Mouse (Mus musculus): ENCODE results near the gene Psen2.

Psen2 gene

DNA sequence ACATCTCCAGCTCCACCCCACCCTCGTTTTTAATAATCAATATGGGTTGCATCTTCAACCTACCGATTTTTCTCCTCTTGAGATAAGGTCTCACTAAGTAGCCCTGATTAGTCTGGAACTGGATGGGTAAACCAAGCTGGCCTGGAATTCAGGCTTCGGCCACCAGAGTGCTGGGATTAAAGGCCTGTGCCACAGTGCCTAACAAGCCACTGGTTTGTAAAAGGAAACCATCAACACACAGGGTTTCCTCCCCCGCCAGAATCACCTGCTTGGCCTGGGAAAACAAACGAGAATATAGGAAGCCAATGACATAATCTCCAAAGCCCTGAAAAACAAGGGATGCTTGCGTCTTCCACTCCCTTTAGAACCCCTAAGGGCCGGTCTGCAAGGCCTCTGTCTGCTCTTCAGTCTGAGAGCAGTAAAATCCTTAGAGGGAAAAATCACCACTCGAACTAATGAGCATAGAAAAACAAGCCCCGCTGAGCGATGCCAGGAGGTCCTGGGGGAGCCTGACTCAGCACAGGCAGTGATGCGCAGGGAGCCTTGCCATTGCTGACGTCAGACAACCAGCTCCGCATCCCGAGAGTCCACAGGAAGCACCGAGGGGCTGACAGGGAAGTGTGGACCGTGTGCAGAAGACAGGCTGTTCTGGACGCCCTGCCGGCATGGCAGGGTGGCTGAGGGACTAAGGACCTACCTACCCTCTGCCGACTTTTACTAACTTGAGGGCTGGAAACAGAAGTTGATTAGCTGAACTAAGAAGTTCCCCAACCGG is 13.4 kb downstream of the Psen2 start:
- DNase-seq (ENCODE audit: low spot score in 2 of 2), result no peak

- DNase-seq (ENCODE audit: low spot score in 2 of 2), result no peak
These were observed 14.6 kb downstream of the Psen2 start for GRCm38 (mm10) chr1:180248593-180249146.

GRCm38 (mm10) chr1:180247901-180248300 is 15.3 kb downstream of the Psen2 start:
- no peak for DNase-seq (ENCODE audit: low spot score in 2 of 2)

GRCm38 (mm10) chr1:180245741-180246507 is 17.3 kb downstream of the Psen2 start:
- no peak for DNase-seq (ENCODE audit: low spot score in 2 of 2)

- DNase-seq (ENCODE audit: low spot score in 2 of 2), result no peak
These were observed 31.5 kb downstream of the Psen2 start for GRCm38 (mm10) chr1:180231729-180232128.

- DNase-seq (ENCODE audit: low spot score in 2 of 2), result no peak
These were observed 32.7 kb downstream of the Psen2 start for GRCm38 (mm10) chr1:180230580-180230979.

- no peak for DNase-seq (ENCODE audit: low spot score in 2 of 2)
These were observed 33.3 kb downstream of the Psen2 start for GRCm38 (mm10) chr1:180229906-180230305.

- DNase-seq (ENCODE audit: low spot score in 2 of 2), result no peak
These were observed 34.4 kb downstream of the Psen2 start for GRCm38 (mm10) chr1:180228854-180229253.

- no peak for DNase-seq (ENCODE audit: low spot score in 2 of 2)
These were observed 36.5 kb downstream of the Psen2 start for GRCm38 (mm10) chr1:180226766-180227165.

DNA sequence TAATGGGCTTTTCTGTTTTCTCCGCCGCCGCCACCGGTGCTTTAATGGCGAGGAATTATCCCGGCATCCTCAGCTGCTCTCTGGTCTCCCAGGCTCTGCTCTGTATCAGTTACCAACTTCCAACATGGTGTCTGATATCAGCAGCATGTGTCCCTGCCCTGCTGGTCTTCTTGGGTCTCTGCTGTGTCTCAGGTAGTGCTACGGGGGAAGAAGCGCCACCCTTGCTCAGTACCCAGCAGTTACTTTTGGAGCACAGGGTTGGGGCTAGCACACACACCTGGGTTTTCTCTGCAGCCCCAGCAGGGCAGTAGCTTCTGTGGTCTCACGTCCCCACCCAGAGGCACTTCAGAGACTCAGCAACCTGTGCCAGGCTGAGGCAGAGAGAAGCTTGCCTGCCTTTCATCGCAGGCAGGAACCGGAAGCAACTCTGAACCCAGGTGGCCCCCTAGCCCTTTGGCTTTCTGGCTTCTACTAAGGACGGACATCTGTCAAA is 37.0 kb downstream of the Psen2 start:
- DNase-seq (ENCODE audit: low spot score in 2 of 2), result peak in 1 of 2 experiments; percentile 48

DNA sequence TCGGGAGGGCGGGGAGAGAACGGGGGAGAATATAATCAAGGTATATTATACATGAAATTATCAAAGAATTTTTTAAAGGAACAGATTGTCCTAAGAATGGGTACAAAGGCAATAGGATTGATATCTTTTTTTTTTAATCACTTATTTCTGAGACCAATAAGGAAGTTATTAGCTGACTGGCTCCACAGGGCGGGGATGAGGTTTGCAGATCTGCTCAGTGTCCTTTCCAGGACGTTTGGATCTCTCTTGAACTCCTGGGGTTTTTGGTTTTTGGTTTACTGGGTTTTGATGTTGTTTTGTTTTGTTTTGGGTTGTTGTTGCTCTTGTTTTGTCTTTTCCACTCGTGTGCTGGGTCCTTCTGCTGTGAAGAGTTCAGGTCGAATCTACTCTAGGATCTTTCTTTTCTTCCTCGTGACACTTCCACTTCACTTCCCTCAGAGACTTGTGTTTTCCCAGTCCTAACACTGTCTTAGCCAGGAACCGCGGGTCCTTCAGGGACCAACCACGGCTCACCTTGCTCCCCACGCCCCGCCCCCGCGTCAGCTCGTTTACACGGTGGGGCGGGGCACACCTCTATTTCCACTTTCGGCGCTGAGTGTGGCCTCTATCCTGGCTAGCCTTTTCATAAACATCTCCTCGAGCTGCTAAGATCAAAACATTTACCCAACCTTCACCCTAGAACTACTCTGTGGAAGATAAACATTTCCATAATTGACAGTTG is 37.6 kb downstream of the Psen2 start:
- DNase-seq (ENCODE audit: low spot score in 2 of 2), result peak; percentile 76 to 90

DNA sequence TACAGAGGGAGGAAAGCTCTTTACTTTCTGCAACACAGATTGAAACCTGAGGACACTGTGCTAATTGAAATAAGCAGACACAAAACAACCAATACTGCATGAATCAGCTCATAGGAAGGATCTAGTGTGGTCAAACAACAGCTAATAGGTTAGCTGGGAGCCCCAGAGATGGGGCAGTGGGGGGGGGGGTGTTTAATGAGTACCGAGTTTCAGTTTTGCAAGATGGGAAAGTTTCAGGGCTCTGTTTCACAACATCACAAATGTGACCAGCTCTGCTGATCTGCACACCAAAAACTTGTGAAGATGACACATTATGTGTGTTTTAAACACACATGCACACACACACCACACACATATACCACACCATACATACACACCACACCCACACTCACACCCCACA is 41.2 kb downstream of the Psen2 start:
- DNase-seq (ENCODE audit: low spot score in 2 of 2), result no peak

GRCm38 (mm10) chr1:180220791-180221542 is 42.3 kb downstream of the Psen2 start:
- no peak for DNase-seq (ENCODE audit: low spot score in 2 of 2)

DNA sequence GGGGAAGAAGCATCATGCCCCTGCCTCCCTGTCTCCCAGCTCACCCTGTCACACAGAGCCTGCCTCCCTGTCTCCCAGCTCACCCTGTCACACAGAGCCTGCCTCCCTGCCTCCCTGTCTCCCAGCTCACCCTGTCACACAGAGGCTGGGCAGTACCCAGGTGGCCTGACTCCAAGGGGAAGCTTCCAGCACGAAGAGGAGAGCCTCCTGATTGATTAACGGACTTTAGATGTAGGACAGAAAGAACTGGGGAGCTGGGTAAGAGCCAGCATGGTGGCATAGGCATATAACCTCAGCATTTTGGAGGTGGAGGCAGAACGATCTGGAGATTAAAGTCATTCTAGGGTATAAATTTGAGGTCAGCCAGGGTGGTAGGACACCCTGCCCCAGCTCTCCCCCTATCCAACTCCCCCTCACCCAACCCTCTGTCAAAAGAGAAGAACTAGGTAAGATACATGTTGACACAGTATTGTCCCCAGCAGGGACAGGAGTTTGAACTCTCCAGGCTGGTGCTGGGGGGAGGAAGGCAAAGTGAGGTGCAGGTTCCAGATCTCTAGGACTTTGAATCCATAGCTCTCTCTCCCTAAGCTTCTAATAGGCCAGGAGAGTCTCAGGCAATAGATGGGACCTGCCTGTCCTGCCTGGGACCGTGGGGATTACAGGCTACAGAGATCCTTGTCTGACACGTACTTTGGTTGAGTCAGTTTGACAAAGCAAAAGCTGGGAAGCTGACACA is 46.5 kb downstream of the Psen2 start:
- no peak for DNase-seq (ENCODE audit: low spot score in 2 of 2)

- DNase-seq (ENCODE audit: low spot score in 2 of 2), result peak; percentile 53 to 83
These were observed 48.2 kb downstream of the Psen2 start for GRCm38 (mm10) chr1:180215044-180215443.

GRCm38 (mm10) chr1:180212911-180213310 is 50.3 kb downstream of the Psen2 start:
- DNase-seq (ENCODE audit: low spot score in 2 of 2), result no peak

GRCm38 (mm10) chr1:180210781-180211271 is 52.4 kb downstream of the Psen2 start:
- DNase-seq (ENCODE audit: low spot score in 2 of 2), result no peak

- no peak for DNase-seq (ENCODE audit: low spot score in 2 of 2)
These were observed 53.2 kb downstream of the Psen2 start for GRCm38 (mm10) chr1:180210031-180210432.

- DNase-seq (ENCODE audit: low spot score in 2 of 2), result no peak
These were observed 54.9 kb downstream of the Psen2 start for GRCm38 (mm10) chr1:180208370-180208769.

DNA sequence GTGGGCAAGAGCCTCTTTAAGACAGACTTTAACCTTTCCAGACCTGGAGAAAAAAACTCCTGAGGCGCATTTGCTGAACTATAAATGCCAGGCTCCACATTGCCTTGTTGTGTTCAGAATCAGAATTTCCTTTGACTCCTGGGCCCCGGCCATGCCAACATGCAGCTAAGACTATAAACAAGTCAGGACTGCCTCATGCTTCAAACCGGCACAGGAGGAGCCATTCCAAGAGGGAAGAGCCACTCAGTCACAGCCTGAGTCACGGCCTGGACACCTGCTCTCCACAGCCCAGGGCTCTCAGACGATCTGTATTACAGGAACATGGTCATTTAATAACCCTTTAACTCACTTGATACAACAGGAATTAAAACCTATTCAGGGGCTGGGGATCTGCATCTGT is 62.5 kb downstream of the Psen2 start:
- no peak for DNase-seq (ENCODE audit: low spot score in 2 of 2)
